ENCODE assay signal across 9 mouse cellular contexts in the genomic region with DNA sequence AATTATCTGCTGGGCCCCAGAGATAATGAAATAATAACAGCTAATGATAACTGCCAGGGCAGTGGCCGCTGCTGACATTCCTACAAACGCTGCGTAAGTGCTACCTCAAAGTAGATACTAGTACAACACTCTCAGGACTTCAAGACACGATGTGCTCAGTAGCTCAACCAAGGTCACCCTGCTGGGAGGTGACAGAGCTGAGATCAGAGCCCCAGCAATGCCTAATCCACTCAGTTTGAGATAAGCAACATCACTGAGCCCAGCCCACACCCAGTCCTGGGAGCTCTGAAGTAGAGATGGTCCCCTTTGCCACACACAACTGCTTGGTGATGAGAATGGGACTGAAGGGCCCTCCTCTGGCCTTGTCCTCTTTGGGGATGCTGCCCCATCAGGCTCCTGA.
"Had no signal": no experiment of that assay in that cellular context is flagged by ENCODE, and none has a peak within 500 bp of the region (broad histone marks: within the 10 kb centered on the region; RNA-seq: fewer than 3 reads in every experiment).

No protein-coding gene starts in this region.

- DNase-seq: liver, embryonic 13.5 days had no signal

- H3K27me3 ChIP-seq: limb, embryonic 12.5 days; liver, embryonic 13.5 days; lung, embryonic 15.5 days; megakaryocyte, embryonic 14.5 days; midbrain, embryonic 12.5 days; stomach, embryonic 15.5 days had no signal

- H3K4me2 ChIP-seq: limb, embryonic 12.5 days; liver, embryonic 13.5 days; lung, embryonic 15.5 days; midbrain, embryonic 12.5 days; stomach, embryonic 15.5 days had no signal

- H3K9ac ChIP-seq: limb, embryonic 12.5 days; liver, embryonic 13.5 days; liver, postnatal 0 days; lung, embryonic 15.5 days; midbrain, embryonic 12.5 days; stomach, embryonic 15.5 days had no signal

- H3K27ac ChIP-seq: layer of hippocampus, adult 2 months; limb, embryonic 12.5 days; liver, embryonic 13.5 days; lung, embryonic 15.5 days; macrophage; midbrain, embryonic 12.5 days; stomach, embryonic 15.5 days had no signal

- H3K4me1 ChIP-seq: limb, embryonic 12.5 days; midbrain, embryonic 12.5 days had no signal

- H3K9me3 ChIP-seq: limb, embryonic 12.5 days; liver, embryonic 13.5 days; lung, embryonic 15.5 days; megakaryocyte, embryonic 14.5 days; midbrain, embryonic 12.5 days; stomach, embryonic 15.5 days had no signal

- H3K4me3 ChIP-seq: layer of hippocampus, adult 2 months; limb, embryonic 12.5 days; liver, embryonic 13.5 days; lung, embryonic 15.5 days; megakaryocyte, embryonic 14.5 days; midbrain, embryonic 12.5 days; stomach, embryonic 15.5 days had no signal
